Mouse (Mus musculus): ENCODE results near the gene Rab7b.

GRCm38 (mm10) chr1:131660716-131661472 is 27.6 kb upstream of the Rab7b start:
- TF ChIP-seq CTCF (IDR thresholded peaks at IDR 0.05; ENCODE audit: control insufficient read depth, insufficient read depth, insufficient read length), result no peak
- no peak for TF ChIP-seq MYOG (IDR thresholded peaks at IDR 0.05; ENCODE audit: control insufficient read depth, extremely low read depth, insufficient read length)
- TF ChIP-seq CEBPB (IDR thresholded peaks at IDR 0.05; ENCODE audit: low read depth), result no peak
- no peak for TF ChIP-seq USF1 (IDR thresholded peaks at IDR 0.05; ENCODE audit: low read depth)
- TF ChIP-seq MAX (IDR thresholded peaks at IDR 0.05), result no peak
- TF ChIP-seq FOSL1 (IDR thresholded peaks at IDR 0.05; ENCODE audit: insufficient read depth, low read length, poor library complexity, severe bottlenecking), result no peak

Measured in C2C12 (cell line).